Mouse (Mus musculus): ENCODE measurements around the gene Zfp64.
A peak's percentile ranks its signal among the peaks of the same experiment; 100 is the strongest.

DNA sequence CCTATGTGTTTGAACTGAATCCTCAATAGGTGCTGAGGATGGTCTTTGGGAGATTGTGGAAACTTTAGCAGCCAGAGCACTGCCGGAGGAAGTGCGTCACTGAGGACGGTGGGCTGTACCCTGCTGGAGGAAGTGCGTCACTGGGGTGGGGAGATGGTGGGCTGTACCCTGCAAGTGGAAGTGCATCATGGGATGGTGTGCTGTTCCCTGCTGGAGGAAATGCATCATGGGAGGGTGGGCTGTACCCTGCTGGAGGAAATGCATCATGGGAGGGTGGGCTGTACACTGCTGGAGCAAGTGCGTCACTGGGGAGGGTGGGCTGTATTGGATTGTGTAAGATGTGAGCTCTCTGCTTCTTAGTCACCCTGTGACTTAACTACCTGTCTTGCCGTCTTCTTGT is 25.5 kb upstream of the Zfp64 start:
- TF ChIP-seq CTCF (IDR thresholded peaks at IDR 0.05; ENCODE audit: low read depth), result no peak
- TF ChIP-seq EP300 (IDR thresholded peaks at IDR 0.05; ENCODE audit: low read depth), result 0 out of 2 replicates have a peak, but pooled peaks have one; percentile 32
